Mouse (Mus musculus): ENCODE results near the gene Polg2. TPM values are rescaled to one million over a fixed set of nuclear protein-coding genes. Genes with fewer than 3 reads are reported as not detected.

The Polg2 gene
- 5.5 TPM for polyA plus RNA-seq (2014; fragmentation: Illumina TruSeq; extraction: RNeasy Lipid Tissue Mini Kit (QIAGEN cat#74804); ENCODE audit: low read depth, low replicate concordance)

GRCm38 (mm10) chr11:106779388-106780088, at the start of gene Polg2:
TSS of gene Polg2 (minus strand) at chr11:106779537.

GRCm38 (mm10) chr11:106788775-106789459, 9.6 kb upstream of the Polg2 start, which contains the start of the genes Ddx5 and Cep95:
TSS of gene Ddx5 (minus strand) at chr11:106789185.
TSS of gene Cep95 (plus strand) at chr11:106789252.

GRCm38 (mm10) chr11:106751039-106752018, 28.0 kb downstream of the Polg2 start, which contains the start of gene Milr1:
TSS of gene Milr1 (plus strand) at chr11:106751226.

GRCm38 (mm10) chr11:106750121-106750751, 29.1 kb downstream of the Polg2 start, which contains the start of gene Pecam1:
TSS of gene Pecam1 (minus strand) at chr11:106750628.

Other genes starting within 250 kb of the Polg2 start
- 56.5 TPM for gene Tex2, start 166.1 kb downstream of the Polg2 start, polyA plus RNA-seq (2014; fragmentation: Illumina TruSeq; extraction: RNeasy Lipid Tissue Mini Kit (QIAGEN cat#74804); ENCODE audit: low read depth, low replicate concordance)
- gene Pecam1, start 28.9 kb downstream of the Polg2 start, polyA plus RNA-seq (2014; fragmentation: Illumina TruSeq; extraction: RNeasy Lipid Tissue Mini Kit (QIAGEN cat#74804); ENCODE audit: low read depth, low replicate concordance), result 24.8 TPM
- 0.61 TPM for gene Milr1, start 28.3 kb downstream of the Polg2 start, polyA plus RNA-seq (2014; fragmentation: Illumina TruSeq; extraction: RNeasy Lipid Tissue Mini Kit (QIAGEN cat#74804); ENCODE audit: low read depth, low replicate concordance)
- gene Ddx5, start 9.6 kb upstream of the Polg2 start, polyA plus RNA-seq (2014; fragmentation: Illumina TruSeq; extraction: RNeasy Lipid Tissue Mini Kit (QIAGEN cat#74804); ENCODE audit: low read depth, low replicate concordance), result 996 TPM
- gene Cep95, start 9.7 kb upstream of the Polg2 start, polyA plus RNA-seq (2014; fragmentation: Illumina TruSeq; extraction: RNeasy Lipid Tissue Mini Kit (QIAGEN cat#74804); ENCODE audit: low read depth, low replicate concordance), result 17.0 TPM
- gene Smurf2, start 141.2 kb upstream of the Polg2 start, polyA plus RNA-seq (2014; fragmentation: Illumina TruSeq; extraction: RNeasy Lipid Tissue Mini Kit (QIAGEN cat#74804); ENCODE audit: low read depth, low replicate concordance), result 80.2 TPM
- gene Kpna2, start 220.0 kb upstream of the Polg2 start, polyA plus RNA-seq (2014; fragmentation: Illumina TruSeq; extraction: RNeasy Lipid Tissue Mini Kit (QIAGEN cat#74804); ENCODE audit: low read depth, low replicate concordance), result 41.0 TPM
- 4.0 TPM for gene 1810010H24Rik, start 246.1 kb upstream of the Polg2 start, polyA plus RNA-seq (2014; fragmentation: Illumina TruSeq; extraction: RNeasy Lipid Tissue Mini Kit (QIAGEN cat#74804); ENCODE audit: low read depth, low replicate concordance)